Comparison of ENCODE assay signal across 23 mouse cellular contexts in the genomic region with DNA sequence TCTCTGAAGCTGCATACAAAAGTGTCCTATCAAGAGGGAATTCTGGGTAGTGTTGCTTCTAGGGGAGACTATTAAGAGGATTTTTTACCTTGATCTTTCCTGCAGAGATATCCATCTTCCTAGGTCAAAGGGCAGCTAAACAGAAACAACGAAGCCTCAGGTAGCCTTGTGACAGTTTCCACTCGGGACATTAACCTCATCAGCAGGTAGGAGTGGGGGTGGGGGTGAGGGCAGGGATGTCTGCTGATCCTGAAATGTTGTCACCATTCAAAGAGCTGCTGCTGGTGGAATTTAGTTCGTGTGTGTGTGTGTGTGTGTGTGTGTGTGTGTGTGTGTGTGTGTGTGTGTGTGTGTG.
"Had no signal": no experiment of that assay in that cellular context is flagged by ENCODE, and none has a peak within 500 bp of the region (broad histone marks: within the 10 kb centered on the region; RNA-seq: fewer than 3 reads in every experiment).

No protein-coding gene starts in this region.

- ATAC-seq: forebrain, embryonic 16.5 days; hindbrain, postnatal 0 days; liver, embryonic 12.5 days had no signal

- H3K36me3 ChIP-seq: heart, embryonic 10.5 days; heart, embryonic 12.5 days; hindbrain, embryonic 13.5 days; hindbrain, embryonic 15.5 days; limb, embryonic 13.5 days; limb, embryonic 15.5 days; liver, embryonic 12.5 days had no signal

- H3K4me2 ChIP-seq: heart, embryonic 12.5 days; hindbrain, embryonic 13.5 days; hindbrain, embryonic 15.5 days; limb, embryonic 13.5 days; limb, embryonic 15.5 days; liver, embryonic 12.5 days had no signal

- H3K27me3 ChIP-seq: heart, embryonic 12.5 days; hindbrain, embryonic 13.5 days; hindbrain, embryonic 15.5 days; limb, embryonic 13.5 days; limb, embryonic 15.5 days; liver, embryonic 12.5 days had no signal

- H3K9ac ChIP-seq: heart, embryonic 12.5 days; hindbrain, embryonic 13.5 days; hindbrain, embryonic 15.5 days; limb, embryonic 13.5 days; limb, embryonic 15.5 days; liver, embryonic 12.5 days; liver, embryonic 14.5 days had no signal

- H3K4me1 ChIP-seq: hindbrain, embryonic 15.5 days; limb, embryonic 13.5 days; liver, embryonic 12.5 days had no signal

- H3K4me3 ChIP-seq: gastrocnemius, adult 2 months; heart, embryonic 10.5 days; heart, embryonic 12.5 days; hindbrain, embryonic 13.5 days; hindbrain, embryonic 15.5 days; limb, embryonic 13.5 days; limb, embryonic 15.5 days; liver, embryonic 12.5 days had no signal

- DNase-seq: gastrocnemius, adult 2 months; gastrocnemius, postnatal 10 days; gastrocnemius, postnatal 25 days; heart, adult 18-20 months; heart, postnatal 10 days; kidney, adult 11 months; kidney, adult 9 months; kidney, postnatal 14 days; kidney, postnatal 36 days; layer of hippocampus, adult 9-11 months; layer of hippocampus, postnatal 36 days; left cerebral cortex, postnatal 4 days had no signal

- H3K27ac ChIP-seq: gastrocnemius, adult 2 months; heart, embryonic 10.5 days; hindbrain, embryonic 13.5 days; hindbrain, embryonic 15.5 days; hindbrain, postnatal 0 days; kidney, postnatal 0 days; limb, embryonic 13.5 days; limb, embryonic 15.5 days; liver, embryonic 12.5 days; liver, embryonic 14.5 days had no signal

- H3K9me3 ChIP-seq: heart, embryonic 10.5 days; heart, embryonic 12.5 days; hindbrain, embryonic 13.5 days; hindbrain, embryonic 15.5 days; limb, embryonic 13.5 days; limb, embryonic 15.5 days; liver, embryonic 12.5 days had no signal
